Mouse (Mus musculus): ENCODE data around the gene Pknox2. TPM values are rescaled to one million over a fixed set of nuclear protein-coding genes. Genes with fewer than 3 reads are reported as not detected.

Gene Pknox2
- total RNA-seq, 2 experiments from 2014 or later = 51.8 to 54.2 TPM

GRCm38 (mm10) chr9:36961874-36962273 lies 185.3 kb downstream of the Pknox2 start:
- DNase-seq = no peak
- intact Hi-C loops (cut with DNase I) = loop anchor here (10.0 kb wide), 2 partner anchors 273 to 363 kb away; no protein-coding TSS in a partner anchor

GRCm38 (mm10) chr9:36961153-36961552 lies 186.1 kb downstream of the Pknox2 start:
- intact Hi-C loops (cut with DNase I) = loop anchor here (10.0 kb wide), 2 partner anchors 274 to 364 kb away; no protein-coding TSS in a partner anchor

GRCm38 (mm10) chr9:36951133-36951484 lies 196.1 kb downstream of the Pknox2 start:
- no peak for DNase-seq
- intact Hi-C loops (cut with DNase I) = no loop called here

More at GRCm38 (mm10) chr9:36961153-36961552, 186.1 kb downstream of the Pknox2 start:
- no peak for DNase-seq

- DNase-seq = peak; percentile 75
Measured at GRCm38 (mm10) chr9:36950271-36951132, 196.7 kb downstream of the Pknox2 start.

GRCm38 (mm10) chr9:36948181-36948580 lies 199.0 kb downstream of the Pknox2 start:
- intact Hi-C loops (cut with DNase I) = no loop called here
- DNase-seq = no peak

More at GRCm38 (mm10) chr9:36950271-36951132, 196.7 kb downstream of the Pknox2 start:
- intact Hi-C loops (cut with DNase I) = no loop called here

- DNase-seq = no peak
- intact Hi-C loops (cut with DNase I) = no loop called here
Measured at GRCm38 (mm10) chr9:36947056-36947694, 200.0 kb downstream of the Pknox2 start.

- intact Hi-C loops (cut with DNase I) = no loop called here
- DNase-seq = no peak
Measured at GRCm38 (mm10) chr9:36944843-36945242, 202.4 kb downstream of the Pknox2 start.

- DNase-seq = no peak
- intact Hi-C loops (cut with DNase I) = no loop called here
Measured at GRCm38 (mm10) chr9:36942561-36942960, 204.6 kb downstream of the Pknox2 start.

- intact Hi-C loops (cut with DNase I) = no loop called here
- no peak for DNase-seq
Measured at GRCm38 (mm10) chr9:36942131-36942530, 205.1 kb downstream of the Pknox2 start.

GRCm38 (mm10) chr9:36941565-36941964 lies 205.6 kb downstream of the Pknox2 start:
- peak; percentile 62 for DNase-seq
- intact Hi-C loops (cut with DNase I) = no loop called here

- intact Hi-C loops (cut with DNase I) = no loop called here
- DNase-seq = peak; percentile 60
Measured at GRCm38 (mm10) chr9:36938601-36939078, 208.6 kb downstream of the Pknox2 start.

- intact Hi-C loops (cut with DNase I) = no loop called here
- DNase-seq = peak; percentile 69
Measured at GRCm38 (mm10) chr9:36933813-36934493, 213.3 kb downstream of the Pknox2 start.

- no peak for DNase-seq
- intact Hi-C loops (cut with DNase I) = no loop called here
Measured at GRCm38 (mm10) chr9:36932950-36933812, 214.0 kb downstream of the Pknox2 start.

GRCm38 (mm10) chr9:36931657-36932056 lies 215.6 kb downstream of the Pknox2 start:
- intact Hi-C loops (cut with DNase I) = no loop called here
- DNase-seq = no peak

- intact Hi-C loops (cut with DNase I) = no loop called here
- DNase-seq = no peak
Measured at GRCm38 (mm10) chr9:36923753-36924152, 223.5 kb downstream of the Pknox2 start.

GRCm38 (mm10) chr9:36921718-36922415 lies 225.3 kb downstream of the Pknox2 start:
- DNase-seq = no peak
- intact Hi-C loops (cut with DNase I) = no loop called here

GRCm38 (mm10) chr9:36919472-36919871 lies 227.7 kb downstream of the Pknox2 start:
- DNase-seq = no peak
- intact Hi-C loops (cut with DNase I) = loop anchor here (5.0 kb wide), 1 partner anchor 48 kb away; no protein-coding TSS in a partner anchor

GRCm38 (mm10) chr9:36918582-36918981 lies 228.6 kb downstream of the Pknox2 start:
- intact Hi-C loops (cut with DNase I) = loop anchor here (5.0 kb wide), 1 partner anchor 49 kb away; no protein-coding TSS in a partner anchor
- peak; percentile 36 for DNase-seq

GRCm38 (mm10) chr9:36916915-36917314 lies 230.3 kb downstream of the Pknox2 start:
- intact Hi-C loops (cut with DNase I) = loop anchor here (5.0 kb wide), 1 partner anchor 50 kb away; no protein-coding TSS in a partner anchor
- DNase-seq = no peak
